Mouse (Mus musculus) neural tube, embryonic 10.5 days (tissue): Measurements from ENCODE around the gene Atpif1.
"Not testable (repeated sequence)": the region's sequence is repeated elsewhere in the genome, so short reads cannot be mapped to it uniquely, and the experiment has no call there.

Source experiments
- DNase-seq: peaks from one replicate; pipeline ENCODE4 v3.0.0-alpha.2; 2017; ENCODE audit warnings: low spot score; ENCODE audit errors: extremely low spot score

Gene Atpif1

DNA sequence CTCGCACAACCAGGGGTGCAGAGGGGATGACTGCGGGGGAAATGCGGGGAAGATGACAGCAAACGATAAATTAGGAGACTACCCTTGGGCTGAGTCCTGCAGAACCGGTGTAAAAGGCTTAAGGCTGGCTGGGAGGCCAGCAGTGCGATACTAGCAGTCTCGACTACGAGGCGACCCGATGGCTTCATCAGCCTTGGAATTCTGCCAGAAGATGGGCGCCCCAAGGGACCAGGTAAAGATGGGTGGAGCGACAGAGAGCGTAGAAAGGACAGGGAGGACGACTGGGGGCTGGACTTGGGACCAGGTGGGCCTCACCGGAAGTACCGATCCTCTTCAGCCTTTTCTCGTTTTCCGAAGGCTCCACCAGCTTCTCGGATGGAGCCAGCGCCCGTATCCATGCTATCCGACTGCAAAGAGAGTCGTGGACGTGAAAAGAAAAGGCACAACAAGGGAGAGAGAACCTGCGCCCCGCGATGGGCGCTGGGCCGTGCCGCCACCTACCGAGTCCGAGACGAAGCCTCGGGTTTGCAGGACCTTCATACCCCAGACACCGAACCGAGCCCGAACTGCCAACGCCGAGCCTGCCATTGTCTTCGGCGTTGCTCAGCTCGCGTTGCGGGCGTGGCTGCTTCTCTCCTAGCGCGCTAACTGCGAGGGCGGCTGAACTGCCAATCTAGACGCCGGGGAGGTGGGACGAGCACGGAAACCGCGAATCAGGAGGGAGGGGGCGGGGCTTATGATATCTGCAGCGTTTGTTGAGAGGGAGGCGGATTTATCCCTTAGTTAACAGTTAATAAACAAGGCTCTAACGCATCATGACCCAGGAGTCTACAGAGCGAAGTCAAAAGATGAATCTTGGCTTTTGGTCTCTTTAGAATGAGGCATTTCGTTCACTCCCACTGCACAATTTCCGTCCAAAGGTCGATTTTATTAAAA is at the start of gene Atpif1:
TSS of gene Atpif1 (minus strand) at position 679 of the 936 bp plus-strand sequence.
- peak; percentile 90 for DNase-seq

DNA sequence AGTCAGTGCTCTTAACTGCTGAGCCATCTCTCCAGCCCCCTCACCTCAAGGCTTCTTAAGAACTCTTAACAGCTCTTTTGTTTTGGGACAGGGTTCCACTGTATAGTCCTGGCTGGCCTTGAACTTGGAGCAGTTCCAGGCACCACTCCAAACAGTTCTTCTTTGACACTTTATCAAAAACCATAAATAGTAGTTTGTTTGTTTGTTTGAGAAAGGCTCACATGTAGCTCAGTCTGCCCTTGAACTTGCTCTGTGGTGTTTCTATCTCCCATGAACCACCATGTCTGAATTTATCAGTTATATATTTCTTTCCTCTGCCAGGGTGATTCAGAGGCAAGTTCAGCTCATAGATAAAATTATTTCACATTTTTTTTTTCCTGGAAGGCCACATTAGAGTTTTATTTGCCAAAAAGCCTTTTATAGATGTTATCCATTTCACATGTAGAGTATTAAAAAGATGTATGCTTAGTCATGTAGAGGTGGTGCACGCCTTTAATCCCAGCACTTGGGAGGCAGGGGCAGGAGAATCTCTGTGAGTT is 41.4 kb upstream of the Atpif1 start:
- DNase-seq: no peak

- DNase-seq: no peak
Observed at GRCm38 (mm10) chr4:132573327-132573726, 39.9 kb upstream of the Atpif1 start.

DNA sequence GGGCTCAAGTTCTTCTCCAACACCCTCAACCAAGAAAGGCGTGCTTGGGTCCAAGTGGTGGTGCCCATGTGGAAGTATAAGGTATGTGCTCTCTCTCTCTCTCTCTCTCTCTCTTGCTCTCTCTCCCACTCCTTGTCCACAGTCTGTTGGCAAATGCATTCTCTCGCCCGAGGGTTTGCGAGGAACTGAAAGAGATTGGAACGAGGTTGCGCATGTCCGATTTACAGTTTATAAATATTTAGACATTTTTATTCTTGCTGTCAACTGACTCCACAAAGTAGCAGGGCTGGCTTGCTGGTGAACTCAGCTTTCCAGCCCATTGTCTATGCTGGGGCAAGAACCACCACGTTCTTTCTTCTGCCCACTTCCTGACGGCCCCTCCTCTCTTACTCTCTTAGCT is 37.7 kb upstream of the Atpif1 start:
- no peak for DNase-seq

DNA sequence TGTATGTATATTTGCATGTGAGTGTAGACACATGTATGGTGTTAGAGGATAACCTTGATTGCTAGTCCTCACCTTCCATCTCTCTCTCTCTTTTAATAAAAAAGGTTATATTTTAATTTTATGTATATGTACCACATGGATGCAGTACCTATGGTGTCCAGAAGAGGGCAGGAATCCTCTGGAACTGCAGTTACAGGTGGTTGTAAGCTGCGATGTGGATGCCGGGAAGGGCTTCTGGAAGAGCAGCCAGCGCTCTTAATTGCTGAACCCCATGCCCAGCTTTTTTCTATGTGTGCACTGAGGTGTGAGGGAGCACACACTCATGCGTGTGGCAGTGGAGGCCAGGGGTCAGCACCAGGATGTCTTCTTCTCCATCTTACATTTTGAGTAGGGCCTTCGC is 35.7 kb upstream of the Atpif1 start:
- DNase-seq: no peak

DNA sequence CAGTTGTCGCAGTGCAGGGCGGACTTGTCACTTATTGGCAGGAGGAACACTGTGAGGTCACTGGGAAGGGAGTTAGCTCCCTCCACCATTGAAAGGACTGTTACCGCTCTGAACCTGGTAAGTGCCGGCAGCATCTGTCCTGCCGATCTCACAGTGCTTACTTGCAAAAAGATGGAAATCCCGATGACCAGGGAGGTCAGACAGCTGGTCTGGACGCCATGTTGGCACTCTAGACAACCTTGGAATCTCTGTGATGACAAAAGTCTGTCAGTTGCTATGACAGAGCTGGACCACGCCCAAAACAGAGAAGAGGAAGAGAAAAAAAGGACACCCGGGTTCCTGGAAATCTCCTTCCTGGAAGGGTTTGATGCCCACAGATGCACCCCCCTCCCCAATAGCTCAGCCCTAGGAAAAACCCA is 33.9 kb upstream of the Atpif1 start:
- no peak for DNase-seq

GRCm38 (mm10) chr4:132565089-132565747 is 31.8 kb upstream of the Atpif1 start:
- no peak for DNase-seq

- no peak for DNase-seq
Observed at GRCm38 (mm10) chr4:132563965-132564364, 30.5 kb upstream of the Atpif1 start, which contains the start of gene Ptafr. Gene Ptafr (plus strand): TSS chr4:132564067.

DNA sequence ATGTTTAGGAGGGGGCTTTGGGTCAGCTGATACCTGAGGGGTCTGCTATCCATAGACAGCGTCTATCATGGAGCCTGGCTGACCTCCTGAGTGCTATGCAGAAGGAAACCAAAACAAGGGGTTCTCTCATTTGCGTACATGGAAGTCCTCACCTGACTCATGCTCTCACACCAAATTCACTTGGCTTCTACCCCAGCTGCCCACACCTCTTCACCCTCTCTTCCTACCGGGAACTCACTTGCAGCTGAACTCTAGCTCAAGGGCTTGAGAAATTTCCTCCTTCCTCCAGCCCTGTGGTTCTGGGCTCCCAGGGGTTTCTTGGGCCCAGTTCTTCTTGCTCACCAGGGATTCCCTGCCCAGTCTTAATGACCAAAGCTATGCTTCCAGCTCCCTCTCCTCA is 29.8 kb upstream of the Atpif1 start:
- no peak for DNase-seq

DNA sequence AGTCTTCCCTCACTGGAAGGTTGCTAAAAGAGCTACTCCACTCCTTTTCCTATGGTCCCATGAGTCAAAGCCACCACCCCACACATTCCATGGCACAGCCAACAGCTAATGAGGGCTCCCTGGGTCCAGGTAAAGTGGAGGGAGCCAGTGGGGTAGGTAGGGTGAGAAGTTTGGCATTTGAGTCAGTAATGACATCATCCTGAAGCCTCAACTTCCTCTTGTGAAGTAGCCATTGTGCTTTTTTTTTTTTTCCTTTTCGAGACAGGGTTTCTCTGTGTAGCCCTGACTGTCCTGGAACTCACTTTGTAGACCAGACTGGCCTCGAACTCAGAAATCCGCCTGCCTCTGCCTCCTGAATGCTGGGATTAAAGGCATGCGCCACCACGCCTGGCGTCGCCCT is 22.1 kb upstream of the Atpif1 start:
- DNase-seq: not testable (repeated sequence)

- no peak for DNase-seq
Observed at GRCm38 (mm10) chr4:132554653-132555052, 21.2 kb upstream of the Atpif1 start.

- no peak for DNase-seq
Observed at GRCm38 (mm10) chr4:132554221-132554620, 20.8 kb upstream of the Atpif1 start.

DNA sequence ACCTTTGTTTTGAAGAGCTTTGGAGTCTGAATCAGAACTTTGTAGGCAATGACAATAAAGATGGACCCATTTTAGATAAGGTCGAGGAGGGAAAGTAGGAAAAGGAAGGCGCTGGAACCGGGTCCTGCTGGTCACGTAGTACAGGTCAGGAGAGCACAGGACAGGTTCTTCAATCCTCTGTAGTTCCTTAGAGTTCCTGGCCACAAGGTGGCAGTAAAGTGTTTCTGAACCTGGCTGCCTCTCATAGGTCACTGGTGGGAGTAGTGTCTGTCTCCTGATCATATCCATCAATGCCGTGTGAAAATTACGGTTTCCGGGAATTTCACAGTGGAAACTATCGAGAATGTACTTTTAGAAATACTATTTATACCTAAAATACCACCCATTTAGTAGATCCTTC is 12.4 kb upstream of the Atpif1 start:
- DNase-seq: peak; percentile 50

GRCm38 (mm10) chr4:132542724-132543123 is 9.3 kb upstream of the Atpif1 start:
- DNase-seq: no peak

- no peak for DNase-seq
Observed at GRCm38 (mm10) chr4:132541413-132541812, 8.0 kb upstream of the Atpif1 start.

GRCm38 (mm10) chr4:132539481-132539880 is 6.0 kb upstream of the Atpif1 start:
- no peak for DNase-seq

GRCm38 (mm10) chr4:132535406-132536121 is 2.1 kb upstream of the Atpif1 start, which contains the start of gene Dnajc8:
Gene Dnajc8 (plus strand): TSS chr4:132535550.
- peak; percentile 93 for DNase-seq

DNA sequence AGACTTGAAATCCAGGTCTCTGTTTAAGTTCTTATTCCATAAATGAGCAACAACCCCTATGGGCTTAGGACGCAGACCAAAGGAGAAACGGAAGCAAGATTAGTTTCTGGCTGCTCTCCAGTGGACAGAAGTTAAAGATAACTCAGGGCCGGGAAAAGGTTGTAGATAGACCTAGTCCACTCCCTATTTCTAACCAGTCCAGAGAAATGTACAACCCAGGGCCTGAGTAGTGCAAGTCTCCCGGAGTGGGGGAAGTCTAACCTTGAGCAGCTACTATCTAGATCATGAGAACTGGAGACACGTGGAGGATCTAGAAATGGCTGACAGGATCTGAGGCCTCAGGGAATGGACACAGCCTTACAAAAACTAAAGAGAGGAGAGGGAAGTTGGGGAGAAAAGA is 963 bp downstream of the Atpif1 start:
- DNase-seq: no peak

GRCm38 (mm10) chr4:132530033-132530804 is 3.2 kb downstream of the Atpif1 start:
- no peak for DNase-seq

DNA sequence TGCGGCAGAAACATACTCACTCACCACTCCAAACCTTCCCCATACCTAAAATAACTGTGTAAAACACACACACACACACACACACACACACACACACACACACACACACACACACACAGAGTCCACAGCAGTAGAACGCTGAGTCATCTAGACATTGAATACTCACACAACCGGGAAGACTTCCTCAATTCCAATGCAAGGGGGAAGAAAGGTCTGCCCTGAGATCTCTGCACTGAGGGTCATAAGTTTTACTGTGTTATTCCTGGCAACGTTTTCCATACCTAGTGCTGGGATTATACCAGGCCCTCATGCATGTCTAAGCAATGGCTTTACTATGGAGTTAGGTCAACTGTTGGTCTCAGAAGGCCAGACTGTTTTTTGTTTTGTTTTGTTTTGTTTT is 4.1 kb downstream of the Atpif1 start:
- DNase-seq: no peak
